Comparison of ENCODE assay signal across 21 mouse cellular contexts in the genomic region with DNA sequence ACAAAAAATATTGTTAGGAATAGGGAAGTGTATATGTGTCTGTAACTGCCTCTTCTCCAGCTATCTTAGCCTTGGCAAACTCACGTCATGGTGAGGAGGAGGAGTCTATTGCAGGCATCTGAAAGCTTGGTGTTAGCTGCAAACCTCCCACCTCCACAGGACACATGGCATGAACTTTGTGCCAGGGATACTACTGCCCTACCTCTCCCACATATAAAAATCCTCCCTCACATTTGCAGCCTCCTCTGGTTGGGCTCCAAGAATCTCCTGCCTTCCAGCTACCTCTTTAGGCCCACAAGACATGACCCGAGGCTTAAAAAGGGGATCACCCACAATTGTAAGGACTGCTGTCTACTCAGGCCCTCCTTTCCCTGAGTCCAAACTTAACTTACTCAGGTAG. TPM values are rescaled to one million over a fixed set of nuclear protein-coding genes. Genes with fewer than 3 reads are reported as not detected.
DNase-seq lines count a peak whose midpoint lies in the region; ATAC-seq and TF ChIP-seq lines count a peak whose summit lies in the region.
"Had no signal": no experiment of that assay in that cellular context is flagged by ENCODE, and none has a peak within 500 bp of the region (broad histone marks: within the 10 kb centered on the region; RNA-seq: fewer than 3 reads in every experiment).

No protein-coding gene starts in this region.

- H3K9ac ChIP-seq in embryonic facial prominence, embryonic 12.5 days = no peak overlapping the region
- H3K9ac ChIP-seq in liver, embryonic 12.5 days = no peak overlapping the region
- no peak overlapping the region for H3K9ac ChIP-seq in liver, postnatal 0 days (replicated peaks)
- no peak overlapping the region for H3K9ac ChIP-seq in stomach, postnatal 0 days (ENCODE audit: low read length)
- H3K9ac ChIP-seq: embryonic facial prominence, embryonic 13.5 days; forebrain, embryonic 15.5 days; heart, embryonic 12.5 days; hindbrain, embryonic 15.5 days had no signal

- H3K4me2 ChIP-seq in embryonic facial prominence, embryonic 12.5 days (replicated peaks) = no peak overlapping the region
- no peak overlapping the region for H3K4me2 ChIP-seq in liver, embryonic 12.5 days
- no peak overlapping the region for H3K4me2 ChIP-seq in liver, postnatal 0 days (ENCODE audit: low read depth, low read length)
- H3K4me2 ChIP-seq in stomach, postnatal 0 days (replicated peaks; ENCODE audit: low read depth) = no peak overlapping the region
- H3K4me2 ChIP-seq: embryonic facial prominence, embryonic 13.5 days; forebrain, embryonic 15.5 days; heart, embryonic 12.5 days; hindbrain, embryonic 15.5 days had no signal

- no peak for TF ChIP-seq EP300 in liver, postnatal 0 days (IDR thresholded peaks at IDR 0.05; ENCODE audit: low read depth)
- TF ChIP-seq EP300 in stomach, postnatal 0 days (optimal IDR thresholded peaks at IDR 0.05) = no peak

- DNase-seq in embryonic facial prominence, embryonic 10.5 days (ENCODE audit: low spot score) = no peak
- no peak for DNase-seq in liver, postnatal 0 days
- no peak for DNase-seq in stomach, postnatal 0 days (ENCODE audit: low spot score)
- DNase-seq: adrenal gland, adult 8-10 months; B cell, adult 2 months; cerebellum, adult 11 months; cerebellum, adult 8-10 months; cerebellum, postnatal 14 days; embryo, embryonic 11 days; gastrocnemius, postnatal 10 days; heart, postnatal 36 days had no signal

- H3K4me1 ChIP-seq in embryonic facial prominence, embryonic 12.5 days = no peaks in the 10 kb centered on the region
- H3K4me1 ChIP-seq in embryonic facial prominence, embryonic 10.5 days = no peaks in the 10 kb centered on the region
- H3K4me1 ChIP-seq in liver, embryonic 12.5 days = no peaks in the 10 kb centered on the region
- H3K4me1 ChIP-seq in liver, postnatal 0 days (ENCODE audit: insufficient read depth) = no peaks in the 10 kb centered on the region
- no peaks in the 10 kb centered on the region for H3K4me1 ChIP-seq in stomach, postnatal 0 days (replicated peaks; ENCODE audit: control insufficient read depth, insufficient read depth)
- H3K4me1 ChIP-seq: embryonic facial prominence, embryonic 13.5 days; forebrain, embryonic 15.5 days; heart, embryonic 12.5 days; hindbrain, embryonic 15.5 days had no signal

- no peak overlapping the region for H3K27ac ChIP-seq in embryonic facial prominence, embryonic 12.5 days
- H3K27ac ChIP-seq in embryonic facial prominence, embryonic 10.5 days (replicated peaks) = no peak overlapping the region
- H3K27ac ChIP-seq in liver, embryonic 12.5 days = no peak overlapping the region
- H3K27ac ChIP-seq in liver, postnatal 0 days (ENCODE audit: low read depth) = no peak overlapping the region
- no peak overlapping the region for H3K27ac ChIP-seq in stomach, postnatal 0 days (replicated peaks)
- H3K27ac ChIP-seq: embryonic facial prominence, embryonic 13.5 days; forebrain, embryonic 15.5 days; hindbrain, embryonic 15.5 days had no signal

- no peak for TF ChIP-seq CTCF in liver, postnatal 0 days (IDR thresholded peaks at IDR 0.05; ENCODE audit: low read depth)
- TF ChIP-seq CTCF in stomach, postnatal 0 days (IDR thresholded peaks at IDR 0.05; ENCODE audit: low read depth) = no peak

- H3K36me3 ChIP-seq in embryonic facial prominence, embryonic 12.5 days = no peaks in the 10 kb centered on the region
- H3K36me3 ChIP-seq in embryonic facial prominence, embryonic 10.5 days (replicated peaks) = no peaks in the 10 kb centered on the region
- no peaks in the 10 kb centered on the region for H3K36me3 ChIP-seq in liver, embryonic 12.5 days
- H3K36me3 ChIP-seq in liver, postnatal 0 days (replicated peaks; ENCODE audit: insufficient read depth, low read length) = no peaks in the 10 kb centered on the region
- no peaks in the 10 kb centered on the region for H3K36me3 ChIP-seq in stomach, postnatal 0 days (ENCODE audit: control insufficient read depth, insufficient read depth, low read length)
- H3K36me3 ChIP-seq: embryonic facial prominence, embryonic 13.5 days; forebrain, embryonic 15.5 days; G1E; heart, embryonic 12.5 days; hindbrain, embryonic 15.5 days had no signal

- peak; percentile 74; the same call in 1 of the 2 replicates for ATAC-seq in embryonic facial prominence, embryonic 12.5 days (ENCODE audit: insufficient number of reproducible peaks, insufficient read depth, low FRiP score, low TSS enrichment)
- ATAC-seq in liver, embryonic 12.5 days = 0 out of 2 replicates have a peak, but pooled peaks have one; percentile 8
- ATAC-seq in liver, postnatal 0 days = no peak
- ATAC-seq in erythroid progenitor cell, adult 5-6 weeks (replicated peaks; ENCODE audit: low FRiP score, poor library complexity, severe bottlenecking) = 0 out of 2 replicates have a peak, but pooled peaks have one; percentile 34
- peak; percentile 35; the same call in 1 of the 2 replicates for ATAC-seq in stomach, postnatal 0 days (ENCODE audit: low FRiP score, low TSS enrichment)
- ATAC-seq in megakaryocyte, adult 5-6 weeks (ENCODE audit: poor library complexity, severe bottlenecking) = no peak
- ATAC-seq: CD4-positive, CD25-positive, alpha-beta regulatory T cell, adult 4 months; forebrain, embryonic 15.5 days had no signal

- H3K4me3 ChIP-seq in embryonic facial prominence, embryonic 12.5 days = no peak overlapping the region
- H3K4me3 ChIP-seq in embryonic facial prominence, embryonic 10.5 days = no peak overlapping the region
- no peak overlapping the region for H3K4me3 ChIP-seq in liver, embryonic 12.5 days
- H3K4me3 ChIP-seq in liver, postnatal 0 days (ENCODE audit: low read depth, low read length) = no peak overlapping the region
- H3K4me3 ChIP-seq in stomach, postnatal 0 days (ENCODE audit: low read depth, low read length) = no peak overlapping the region
- H3K4me3 ChIP-seq: embryonic facial prominence, embryonic 13.5 days; forebrain, embryonic 15.5 days; heart, embryonic 12.5 days; hindbrain, embryonic 15.5 days had no signal

- no peaks in the 10 kb centered on the region for H3K27me3 ChIP-seq in embryonic facial prominence, embryonic 12.5 days
- H3K27me3 ChIP-seq in embryonic facial prominence, embryonic 10.5 days (replicated peaks; ENCODE audit: low read depth, poor library complexity, severe bottlenecking) = no peaks in the 10 kb centered on the region
- no peaks in the 10 kb centered on the region for H3K27me3 ChIP-seq in liver, embryonic 12.5 days (replicated peaks)
- no peaks in the 10 kb centered on the region for H3K27me3 ChIP-seq in liver, postnatal 0 days (ENCODE audit: insufficient read depth, low read length)
- H3K27me3 ChIP-seq in stomach, postnatal 0 days (ENCODE audit: control insufficient read depth, insufficient read depth, low read length) = no peaks in the 10 kb centered on the region
- H3K27me3 ChIP-seq: embryonic facial prominence, embryonic 13.5 days; forebrain, embryonic 15.5 days; heart, embryonic 12.5 days; hindbrain, embryonic 15.5 days had no signal

- H3K9me3 ChIP-seq in embryonic facial prominence, embryonic 12.5 days = peaks cover 40% of the 10 kb centered on the region
- peaks cover 65% of the 10 kb centered on the region for H3K9me3 ChIP-seq in embryonic facial prominence, embryonic 10.5 days
- H3K9me3 ChIP-seq in liver, embryonic 12.5 days (replicated peaks) = peaks cover 47% of the 10 kb centered on the region
- H3K9me3 ChIP-seq in liver, postnatal 0 days (ENCODE audit: low read length) = peaks cover 14% of the 10 kb centered on the region
- peaks cover 15% of the 10 kb centered on the region; the same call in 1 of the 2 replicates for H3K9me3 ChIP-seq in stomach, postnatal 0 days (ENCODE audit: control insufficient read depth, low read length)

- 83% methylated on average over 2 of the region's 2 CpGs for WGBS in embryonic facial prominence, embryonic 12.5 days
- WGBS in embryonic facial prominence, embryonic 10.5 days = 89% methylated on average over 2 of the region's 2 CpGs
- WGBS in liver, embryonic 12.5 days (ENCODE audit: insufficient replicate concordance) = 55% methylated on average over 2 of the region's 2 CpGs
- 61% methylated on average over 2 of the region's 2 CpGs for WGBS in liver, postnatal 0 days (ENCODE audit: insufficient replicate concordance)
- WGBS in stomach, postnatal 0 days = 71% methylated on average over 2 of the region's 2 CpGs

RNA-seq across cellular contexts. Expression of a gene that starts 2.3 kb away (rescaled TPM):
- polyA plus RNA-seq in embryonic facial prominence, embryonic 12.5 days (2016; fragmentation: Nextera tagmentation; extraction: Ambion mirVana) = 0.56 and 0.87 TPM in 2 replicates
- 0.20 and 0.39 TPM in 2 replicates for polyA plus RNA-seq in embryonic facial prominence, embryonic 10.5 days (2016; fragmentation: Nextera tagmentation; extraction: Ambion mirVana)
- polyA plus RNA-seq in liver, embryonic 12.5 days (2016; fragmentation: Nextera tagmentation; extraction: Ambion mirVana) = 0.14 and 0.20 TPM in 2 replicates
- polyA plus RNA-seq in liver, postnatal 0 days (2015; fragmentation: Nextera tagmentation; extraction: Ambion mirVana) = 0.06 TPM in 1 of 2 replicates, not detected in the other
- total RNA-seq in erythroid progenitor cell, adult 5-6 weeks (2015; ENCODE audit: low replicate concordance) = 1.7 TPM in 1 of 2 replicates, not detected in the other
- not detected in 2 replicates for total RNA-seq in erythroid progenitor cell, adult 5-6 weeks (2017; ENCODE audit: low replicate concordance)
- 0.08 and 0.13 TPM in 2 replicates for polyA plus RNA-seq in stomach, postnatal 0 days (2015; fragmentation: Nextera tagmentation; extraction: Ambion mirVana)
- not detected in 2 replicates for total RNA-seq in megakaryocyte, adult 5-6 weeks (2015)
- total RNA-seq in megakaryocyte, adult 5-6 weeks (2017) = not detected in 2 replicates
- polyA plus RNA-seq: G1E had no signal

RNA-seq across cellular contexts. Expression of a gene that starts 15.4 kb away (rescaled TPM):
- 0.15 and 0.23 TPM in 2 replicates for polyA plus RNA-seq in embryonic facial prominence, embryonic 12.5 days (2016; fragmentation: Nextera tagmentation; extraction: Ambion mirVana)
- polyA plus RNA-seq in embryonic facial prominence, embryonic 10.5 days (2016; fragmentation: Nextera tagmentation; extraction: Ambion mirVana) = 0.17 and 0.18 TPM in 2 replicates
- polyA plus RNA-seq in liver, embryonic 12.5 days (2016; fragmentation: Nextera tagmentation; extraction: Ambion mirVana) = 0.21 and 0.29 TPM in 2 replicates
- polyA plus RNA-seq in liver, postnatal 0 days (2015; fragmentation: Nextera tagmentation; extraction: Ambion mirVana) = 0.04 and 0.09 TPM in 2 replicates
- not detected in 2 replicates for total RNA-seq in erythroid progenitor cell, adult 5-6 weeks (2015; ENCODE audit: low replicate concordance)
- total RNA-seq in erythroid progenitor cell, adult 5-6 weeks (2017; ENCODE audit: low replicate concordance) = not detected in 2 replicates
- polyA plus RNA-seq in stomach, postnatal 0 days (2015; fragmentation: Nextera tagmentation; extraction: Ambion mirVana) = 0.06 and 0.12 TPM in 2 replicates
- 0.07 and 0.09 TPM in 2 replicates for total RNA-seq in megakaryocyte, adult 5-6 weeks (2015)
- 0.08 TPM in 1 of 2 replicates, not detected in the other for total RNA-seq in megakaryocyte, adult 5-6 weeks (2017)
- total RNA-seq: gastrocnemius, postnatal 10 days had no signal

RNA-seq across cellular contexts. Expression of a gene that starts 45.5 kb away (rescaled TPM):
- 9.8 and 11.3 TPM in 2 replicates for polyA plus RNA-seq in embryonic facial prominence, embryonic 12.5 days (2016; fragmentation: Nextera tagmentation; extraction: Ambion mirVana)
- 8.6 and 10.8 TPM in 2 replicates for polyA plus RNA-seq in embryonic facial prominence, embryonic 10.5 days (2016; fragmentation: Nextera tagmentation; extraction: Ambion mirVana)
- 5.2 and 5.7 TPM in 2 replicates for polyA plus RNA-seq in liver, embryonic 12.5 days (2016; fragmentation: Nextera tagmentation; extraction: Ambion mirVana)
- 0.99 and 1.2 TPM in 2 replicates for polyA plus RNA-seq in liver, postnatal 0 days (2015; fragmentation: Nextera tagmentation; extraction: Ambion mirVana)
- total RNA-seq in erythroid progenitor cell, adult 5-6 weeks (2015; ENCODE audit: low replicate concordance) = 0.84 and 7.6 TPM in 2 replicates
- 1.5 and 4.4 TPM in 2 replicates for total RNA-seq in erythroid progenitor cell, adult 5-6 weeks (2017; ENCODE audit: low replicate concordance)
- 1.2 and 1.6 TPM in 2 replicates for polyA plus RNA-seq in stomach, postnatal 0 days (2015; fragmentation: Nextera tagmentation; extraction: Ambion mirVana)
- total RNA-seq in megakaryocyte, adult 5-6 weeks (2015) = 1.7 and 4.1 TPM in 2 replicates
- total RNA-seq in megakaryocyte, adult 5-6 weeks (2017) = 1.7 TPM in 1 of 2 replicates, not detected in the other
- polyA plus RNA-seq: G1E had no signal

Comparison
In these comparisons a context has a peak if more than half of its experiments do, and no peak if none do; other contexts are left out.
1. ATAC-seq: peak in embryonic facial prominence, embryonic 12.5 days (single experiment), liver, embryonic 12.5 days (single experiment), erythroid progenitor cell, adult 5-6 weeks (single experiment) and stomach, postnatal 0 days (single experiment); none in liver, postnatal 0 days (single experiment) and megakaryocyte, adult 5-6 weeks (single experiment).